Mouse (Mus musculus) heart, embryonic 13.5 days (tissue): ENCODE measurements around the gene Ncoa3. TPM values are rescaled to one million over a fixed set of nuclear protein-coding genes. Genes with fewer than 3 reads are reported as not detected.
A peak's percentile ranks its signal among the peaks of the same experiment; 100 is the strongest.

Experiments used
- ATAC-seq: fragments of 200-750 bp; cut with Nextera tagmentation; 2 replicates; pipeline ENCODE4 v1.8.0; 2017; ENCODE audit warnings: moderate TSS enrichment; ENCODE audit not compliant: insufficient number of reproducible peaks, low FRiP score, low TSS enrichment; ENCODE audit errors: extremely low read depth
- H3K27ac ChIP-seq: fragments of 300-500 bp; sonication (generic); replicated peaks from 2 replicates; pipeline ENCODE4 v1.5.1; 2015; ENCODE audit warnings: moderate library complexity, mild to moderate bottlenecking, inconsistent platforms
- H3K27me3 ChIP-seq: fragments of 300-500 bp; sonication (generic); replicated peaks from 2 replicates; pipeline ENCODE4 v1.6.1; 2015; ENCODE audit warnings: mild to moderate bottlenecking, inconsistent platforms
- H3K36me3 ChIP-seq: fragments of 300-500 bp; sonication (generic); 2 replicates; pipeline ENCODE4 v1.6.1; 2015; ENCODE audit warnings: mild to moderate bottlenecking, inconsistent platforms
- H3K4me1 ChIP-seq: fragments of 300-500 bp; sonication (generic); 2 replicates; pipeline ENCODE4 v1.6.1; 2015; ENCODE audit warnings: inconsistent platforms
- H3K4me2 ChIP-seq: fragments of 300-500 bp; sonication (generic); 2 replicates; pipeline ENCODE4 v1.6.1; 2015; ENCODE audit warnings: inconsistent platforms, mild to moderate bottlenecking, moderate library complexity
- H3K4me3 ChIP-seq: fragments of 300-500 bp; sonication (generic); 2 replicates; pipeline ENCODE4 v1.5.1; 2015; ENCODE audit warnings: moderate library complexity, mild to moderate bottlenecking, inconsistent platforms
- H3K9ac ChIP-seq: fragments of 300-500 bp; sonication (generic); 2 replicates; pipeline ENCODE4 v1.6.1; 2015; ENCODE audit warnings: inconsistent platforms, mild to moderate bottlenecking, moderate library complexity
- H3K9me3 ChIP-seq: fragments of 300-500 bp; sonication (generic); 2 replicates; pipeline ENCODE4 v1.6.1; 2016; ENCODE audit warnings: inconsistent platforms
- WGBS: fragments of 180-500 bp; shearing (Covaris S2); methylation state at CpG from one replicate; pipeline ENCODE4 v1.1.7; 2015; ENCODE audit warnings: mixed read lengths; 5-methylcytosine and 5-hydroxymethylcytosine counted together
- polyA plus RNA-seq: library from polyadenylated mRNA; unstranded; fragments of >200 nt; fragmentation: Nextera tagmentation; extraction: Ambion mirVana; gene quantifications from 2 replicates; pipeline ENCODE4 v1.2.1, GENCODE M21; 2015

The Ncoa3 gene
- polyA plus RNA-seq, 1 experiment from 2014 or later, result 11.2 TPM

- no peak overlapping the region for H3K4me3 ChIP-seq
- 69% methylated on average over 1 of the region's 1 CpGs for WGBS
- no peak for ATAC-seq
- H3K9me3 ChIP-seq, result no peaks in the 10 kb centered on the region
- H3K27ac ChIP-seq, result no peak overlapping the region
- H3K9ac ChIP-seq, result no peak overlapping the region
- H3K27me3 ChIP-seq, result no peaks in the 10 kb centered on the region
- peaks cover 94% of the 10 kb centered on the region for H3K36me3 ChIP-seq
- H3K4me2 ChIP-seq, result no peak overlapping the region
- H3K4me1 ChIP-seq, result no peaks in the 10 kb centered on the region
Measured at GRCm38 (mm10) chr2:166062008-166062407, 69.6 kb downstream of the Ncoa3 start.

GRCm38 (mm10) chr2:166062431-166062830 lies 70.0 kb downstream of the Ncoa3 start:
- Histone ChIP-seq H3K36me3 (peaks cover 95% of the 10 kb centered on the region), H3K9ac (no peak overlapping the region), H3K27me3 (no peaks in the 10 kb centered on the region), H3K9me3 (no peaks in the 10 kb centered on the region), H3K4me1 (0 out of 2 replicates have a peak, but pooled peaks cover 3% of the 10 kb centered on the region), H3K4me3 (no peak overlapping the region), H3K4me2 (no peak overlapping the region), H3K27ac (no peak overlapping the region)
- ATAC-seq, result no peak
- 86% methylated on average over 8 of the region's 8 CpGs for WGBS

GRCm38 (mm10) chr2:166066434-166066833 lies 74.0 kb downstream of the Ncoa3 start:
- no peak overlapping the region for H3K9ac ChIP-seq
- no peaks in the 10 kb centered on the region for H3K27me3 ChIP-seq
- WGBS, result 86% methylated on average over 4 of the region's 4 CpGs
- no peak overlapping the region for H3K4me2 ChIP-seq
- peaks cover 94% of the 10 kb centered on the region for H3K36me3 ChIP-seq
- H3K27ac ChIP-seq, result no peak overlapping the region
- H3K4me3 ChIP-seq, result no peak overlapping the region
- H3K4me1 ChIP-seq, result 0 out of 2 replicates have a peak, but pooled peaks cover 9% of the 10 kb centered on the region
- ATAC-seq, result no peak
- no peaks in the 10 kb centered on the region for H3K9me3 ChIP-seq

- Histone ChIP-seq H3K27me3 (no peaks in the 10 kb centered on the region), H3K4me3 (no peak overlapping the region), H3K36me3 (peaks cover 95% of the 10 kb centered on the region), H3K27ac (no peak overlapping the region), H3K4me1 (peaks cover 17% of the 10 kb centered on the region; the same call in 1 of the 2 replicates), H3K4me2 (no peak overlapping the region), H3K9me3 (no peaks in the 10 kb centered on the region), H3K9ac (no peak overlapping the region)
- no peak for ATAC-seq
- WGBS, result 74% methylated on average over 9 of the region's 9 CpGs
Measured at GRCm38 (mm10) chr2:166068261-166068660, 75.8 kb downstream of the Ncoa3 start.

- H3K36me3 ChIP-seq, result peaks cover 95% of the 10 kb centered on the region
- ATAC-seq, result no peak
- no peak overlapping the region for H3K4me2 ChIP-seq
- H3K9me3 ChIP-seq, result no peaks in the 10 kb centered on the region
- H3K27me3 ChIP-seq, result no peaks in the 10 kb centered on the region
- no peak overlapping the region for H3K9ac ChIP-seq
- H3K4me3 ChIP-seq, result no peak overlapping the region
- peaks cover 19% of the 10 kb centered on the region for H3K4me1 ChIP-seq
- 74% methylated on average over 5 of the region's 5 CpGs for WGBS
- no peak overlapping the region for H3K27ac ChIP-seq
Measured at GRCm38 (mm10) chr2:166069164-166069563, 76.7 kb downstream of the Ncoa3 start.

- H3K4me2 ChIP-seq, result no peak overlapping the region
- no peak overlapping the region for H3K4me3 ChIP-seq
- no peaks in the 10 kb centered on the region for H3K27me3 ChIP-seq
- H3K36me3 ChIP-seq, result peaks cover 94% of the 10 kb centered on the region
- H3K27ac ChIP-seq, result no peak overlapping the region
- H3K9ac ChIP-seq, result no peak overlapping the region
- ATAC-seq, result no peak
- WGBS, result 81% methylated on average over 7 of the region's 7 CpGs
- no peaks in the 10 kb centered on the region for H3K9me3 ChIP-seq
- peaks cover 24% of the 10 kb centered on the region for H3K4me1 ChIP-seq
Measured at GRCm38 (mm10) chr2:166069738-166070137, 77.3 kb downstream of the Ncoa3 start.

- Histone ChIP-seq H3K4me2 (no peak overlapping the region), H3K4me3 (no peak overlapping the region), H3K4me1 (peaks cover 39% of the 10 kb centered on the region), H3K9ac (no peak overlapping the region), H3K27me3 (no peaks in the 10 kb centered on the region), H3K9me3 (no peaks in the 10 kb centered on the region), H3K27ac (no peak overlapping the region), H3K36me3 (peaks cover 92% of the 10 kb centered on the region)
- WGBS, result 83% methylated on average over 5 of the region's 5 CpGs
- no peak for ATAC-seq
Measured at GRCm38 (mm10) chr2:166071481-166071880, 79.0 kb downstream of the Ncoa3 start.

- no peaks in the 10 kb centered on the region for H3K9me3 ChIP-seq
- no peak overlapping the region for H3K27ac ChIP-seq
- 87% methylated on average over 9 of the region's 9 CpGs for WGBS
- peaks cover 39% of the 10 kb centered on the region for H3K4me1 ChIP-seq
- ATAC-seq, result no peak
- H3K4me3 ChIP-seq, result no peak overlapping the region
- H3K9ac ChIP-seq, result no peak overlapping the region
- peaks cover 91% of the 10 kb centered on the region for H3K36me3 ChIP-seq
- H3K4me2 ChIP-seq, result no peak overlapping the region
- no peaks in the 10 kb centered on the region for H3K27me3 ChIP-seq
Measured at GRCm38 (mm10) chr2:166071889-166072288, 79.5 kb downstream of the Ncoa3 start.

- no peak overlapping the region for H3K4me3 ChIP-seq
- no peak overlapping the region for H3K27ac ChIP-seq
- H3K4me1 ChIP-seq, result peaks cover 35% of the 10 kb centered on the region
- H3K9me3 ChIP-seq, result no peaks in the 10 kb centered on the region
- no peaks in the 10 kb centered on the region for H3K27me3 ChIP-seq
- H3K36me3 ChIP-seq, result peaks cover 92% of the 10 kb centered on the region
- no peak for ATAC-seq
- no peak overlapping the region for H3K4me2 ChIP-seq
- WGBS, result 47% methylated on average over 10 of the region's 10 CpGs
- H3K9ac ChIP-seq, result no peak overlapping the region
Measured at GRCm38 (mm10) chr2:166073082-166073481, 80.6 kb downstream of the Ncoa3 start.

- ATAC-seq, result no peak
- WGBS, result 58% methylated on average over 6 of the region's 6 CpGs
- H3K36me3 ChIP-seq, result peaks cover 92% of the 10 kb centered on the region
- no peaks in the 10 kb centered on the region for H3K9me3 ChIP-seq
- no peak overlapping the region for H3K27ac ChIP-seq
- peaks cover 36% of the 10 kb centered on the region for H3K4me1 ChIP-seq
- H3K4me3 ChIP-seq, result no peak overlapping the region
- H3K4me2 ChIP-seq, result no peak overlapping the region
- peak overlapping the region; percentile 37; the same call in 1 of the 2 replicates for H3K9ac ChIP-seq
- no peaks in the 10 kb centered on the region for H3K27me3 ChIP-seq
Measured at GRCm38 (mm10) chr2:166074322-166074721, 81.9 kb downstream of the Ncoa3 start.

- peaks cover 61% of the 10 kb centered on the region for H3K4me1 ChIP-seq
Measured at GRCm38 (mm10) chr2:166077371-166077770, 84.9 kb downstream of the Ncoa3 start.

GRCm38 (mm10) chr2:166079231-166079630 lies 86.8 kb downstream of the Ncoa3 start:
- Histone ChIP-seq H3K36me3 (peaks cover 70% of the 10 kb centered on the region), H3K9ac (no peak overlapping the region; the same call in 1 of the 2 replicates), H3K4me1 (peaks cover 65% of the 10 kb centered on the region), H3K4me3 (no peak overlapping the region), H3K27ac (peak overlapping the region; percentile 99), H3K27me3 (no peaks in the 10 kb centered on the region), H3K4me2 (no peak overlapping the region), H3K9me3 (no peaks in the 10 kb centered on the region)
- ATAC-seq, result no peak
- WGBS, result 91% methylated on average over 14 of the region's 14 CpGs

More at GRCm38 (mm10) chr2:166077371-166077770, 84.9 kb downstream of the Ncoa3 start:
- no peak for ATAC-seq
- Histone ChIP-seq H3K27ac (no peak overlapping the region), H3K4me2 (no peak overlapping the region), H3K9me3 (no peaks in the 10 kb centered on the region), H3K4me3 (no peak overlapping the region), H3K36me3 (peaks cover 73% of the 10 kb centered on the region), H3K9ac (no peak overlapping the region), H3K27me3 (no peaks in the 10 kb centered on the region)
- 86% methylated on average over 9 of the region's 9 CpGs for WGBS
